26 mouse cellular contexts compared by ENCODE assay signal in genomic region chr2:103435110-103435509, GRCm38 (mm10). TPM values are rescaled to one million over a fixed set of nuclear protein-coding genes. Genes with fewer than 3 reads are reported as not detected.
DNase-seq lines count a peak whose midpoint lies in the region; ATAC-seq and TF ChIP-seq lines count a peak whose summit lies in the region.
"Had no signal": no experiment of that assay in that cellular context is flagged by ENCODE, and none has a peak within 500 bp of the region (broad histone marks: within the 10 kb centered on the region; RNA-seq: fewer than 3 reads in every experiment).

No protein-coding gene starts in this region.

- DNase-seq in heart, adult 11 months, result peak; percentile 66
- DNase-seq in layer of hippocampus, adult 2 months (ENCODE audit: low spot score in 2 of 2), result peak in 1 of 2 experiments; percentile 23
- DNase-seq in layer of hippocampus, adult 9-10 months (ENCODE audit: low spot score), result no peak
- peak; percentile 65 for DNase-seq in lung, adult 2 months
- peak; percentile 79 for DNase-seq in lung, postnatal 25 days (ENCODE audit: low spot score)
- no peak for DNase-seq in spleen, postnatal 36 days (ENCODE audit: low spot score in 2 of 2)
- DNase-seq: cerebellum, adult 18-20 months; cerebellum, postnatal 25 days; embryo, embryonic 11 days; forebrain, postnatal 0 days; gastrocnemius, postnatal 10 days; heart, adult 2 months; heart, postnatal 4 days; thymus, adult 2 months had no signal

- TF ChIP-seq POLR2A in lung, adult 2 months (IDR thresholded peaks at IDR 0.05; ENCODE audit: borderline replicate concordance, extremely low read depth, low read depth, low read length), result no peak

- no peak overlapping the region for H3K4me3 ChIP-seq in heart, embryonic 11.5 days (ENCODE audit: low read depth, low read length)
- H3K4me3 ChIP-seq in layer of hippocampus, adult 2 months, result no peak overlapping the region
- H3K4me3 ChIP-seq in lung, adult 2 months (replicated peaks; ENCODE audit: extremely low read depth, low read depth, low read length), result no peak overlapping the region
- H3K4me3 ChIP-seq: heart, adult 2 months; heart, embryonic 15.5 days; limb, embryonic 12.5 days; midbrain, embryonic 13.5 days; neural tube, embryonic 12.5 days had no signal

- TF ChIP-seq CTCF in layer of hippocampus, adult 2 months (conservative IDR thresholded peaks at IDR 0.05), result no peak
- TF ChIP-seq CTCF in lung, adult 2 months (IDR thresholded peaks at IDR 0.05; ENCODE audit: insufficient read depth, low read length), result no peak

- H3K4me2 ChIP-seq in heart, embryonic 11.5 days, result no peak overlapping the region
- H3K4me2 ChIP-seq: heart, embryonic 15.5 days; limb, embryonic 12.5 days; midbrain, embryonic 13.5 days; neural tube, embryonic 12.5 days had no signal

- H3K36me3 ChIP-seq in heart, embryonic 11.5 days (ENCODE audit: control insufficient read depth, insufficient read depth, low read length), result no peaks in the 10 kb centered on the region
- H3K36me3 ChIP-seq: heart, embryonic 15.5 days; limb, embryonic 12.5 days; midbrain, embryonic 13.5 days; neural tube, embryonic 12.5 days had no signal

- ATAC-seq in heart, embryonic 11.5 days (replicated peaks; ENCODE audit: insufficient number of reproducible peaks, low FRiP score, low TSS enrichment), result no peak
- ATAC-seq: forebrain, postnatal 0 days; hindbrain, embryonic 16.5 days; midbrain, embryonic 13.5 days had no signal

- peaks cover 15% of the 10 kb centered on the region for H3K4me1 ChIP-seq in heart, embryonic 11.5 days (ENCODE audit: control insufficient read depth, insufficient read depth, low read length)
- peaks cover 2% of the 10 kb centered on the region for H3K4me1 ChIP-seq in lung, adult 2 months (ENCODE audit: control insufficient read depth, insufficient read depth, low read length)
- H3K4me1 ChIP-seq: neural tube, embryonic 12.5 days had no signal

- 65% methylated on average over 2 of the region's 2 CpGs for WGBS in heart, embryonic 11.5 days (ENCODE audit: insufficient replicate concordance)
- 62% methylated on average over 2 of the region's 2 CpGs for WGBS in lung, adult 2 months

- H3K27me3 ChIP-seq in heart, embryonic 11.5 days (ENCODE audit: control insufficient read depth, insufficient read depth, low read length), result no peaks in the 10 kb centered on the region
- H3K27me3 ChIP-seq: heart, embryonic 15.5 days; limb, embryonic 12.5 days; midbrain, embryonic 13.5 days; neural tube, embryonic 12.5 days had no signal

- no peak overlapping the region for H3K9ac ChIP-seq in heart, embryonic 11.5 days (ENCODE audit: low read depth, low read length)
- H3K9ac ChIP-seq: forebrain, postnatal 0 days; heart, embryonic 15.5 days; limb, embryonic 12.5 days; liver, embryonic 14.5 days; midbrain, embryonic 13.5 days; neural tube, embryonic 12.5 days had no signal

- no peaks in the 10 kb centered on the region for H3K9me3 ChIP-seq in heart, embryonic 11.5 days (replicated peaks; ENCODE audit: control insufficient read depth, low read length)
- H3K9me3 ChIP-seq: heart, embryonic 15.5 days; limb, embryonic 12.5 days; midbrain, embryonic 13.5 days; neural tube, embryonic 12.5 days had no signal

- no peak overlapping the region for H3K27ac ChIP-seq in heart, embryonic 11.5 days (ENCODE audit: low read depth, low read length)
- peak overlapping the region; percentile 55 for H3K27ac ChIP-seq in layer of hippocampus, adult 2 months
- H3K27ac ChIP-seq: heart, adult 2 months; limb, embryonic 12.5 days; liver, embryonic 14.5 days; midbrain, embryonic 13.5 days; neural tube, embryonic 12.5 days had no signal

RNA-seq across cellular contexts. Expression of gene Elf5, which starts 23.6 kb away (rescaled TPM):
- not detected in 2 replicates for polyA plus RNA-seq in heart, embryonic 11.5 days (2014; fragmentation: Nextera tagmentation; extraction: Ambion mirVana)
- total RNA-seq in layer of hippocampus, adult 2 months (2021), result 1 to 10 TPM; 1.1 to 1.4 TPM
- polyA plus RNA-seq in lung, adult 2 months (2012; rRNA removed), result 32.8 and 55.4 TPM in 2 replicates
- total RNA-seq: adrenal gland, postnatal 36 days; CH12.LX; forebrain, postnatal 0 days; gastrocnemius, postnatal 10 days; heart, adult 2 months; heart, postnatal 4 days; megakaryocyte progenitor cell, adult 5-6 weeks; MEL had no signal
- polyA plus RNA-seq: forebrain, postnatal 0 days; hindbrain, embryonic 16.5 days; limb, embryonic 12.5 days; midbrain, embryonic 13.5 days; neural tube, embryonic 12.5 days; spleen, adult 2 months had no signal

RNA-seq across cellular contexts. Expression of gene Cat, which starts 49.9 kb away (rescaled TPM):
- 94.5 and 101 TPM in 2 replicates for polyA plus RNA-seq in heart, embryonic 11.5 days (2014; fragmentation: Nextera tagmentation; extraction: Ambion mirVana)
- total RNA-seq in layer of hippocampus, adult 2 months (2021), result 10 to 100 TPM; 48.2 to 55.2 TPM
- 161 and 196 TPM in 2 replicates for polyA plus RNA-seq in lung, adult 2 months (2012; rRNA removed)

Comparison
In these comparisons a context has a peak if more than half of its experiments do, and no peak if none do; other contexts are left out.
1. DNase-seq: peak in heart, adult 11 months (single experiment), lung, adult 2 months (single experiment) and lung, postnatal 25 days (single experiment); none in layer of hippocampus, adult 9-10 months (single experiment) and spleen, postnatal 36 days (0 of 2).
2. RNA of gene Elf5, which starts 23.6 kb away (polyA plus RNA-seq): 32.8 to 55.4 TPM in lung, adult 2 months; not detected in heart, embryonic 11.5 days; every median in the first group is over 10 times any median in the second.